Comparison of ENCODE assay signal across 8 mouse cellular contexts in genomic region chr11:75620136-75620780, GRCm38 (mm10). TPM values are rescaled to one million over a fixed set of nuclear protein-coding genes. Genes with fewer than 3 reads are reported as not detected.
A peak's percentile ranks its signal among the peaks of the same experiment; 100 is the strongest.
DNase-seq lines count a peak whose midpoint lies in the region; ATAC-seq and TF ChIP-seq lines count a peak whose summit lies in the region.

No protein-coding gene starts in this region.

- H3K4me1 ChIP-seq in lung, embryonic 14.5 days (ENCODE audit: insufficient read depth): no peaks in the 10 kb centered on the region; the same call in 1 of the 2 replicates
- peaks cover 27% of the 10 kb centered on the region for H3K4me1 ChIP-seq in lung, adult 2 months (ENCODE audit: control insufficient read depth, insufficient read depth, low read length)

- 70% methylated on average over 12 of the region's 12 CpGs for WGBS in lung, embryonic 14.5 days
- 36% methylated on average over 12 of the region's 12 CpGs for WGBS in lung, adult 2 months

- TF ChIP-seq CTCF in lung, embryonic 14.5 days (IDR thresholded peaks at IDR 0.05; ENCODE audit: low read depth): no peak
- TF ChIP-seq CTCF in lung, adult 2 months (IDR thresholded peaks at IDR 0.05; ENCODE audit: insufficient read depth, low read length): no peak

- DNase-seq in lung, embryonic 14.5 days: peak; percentile 41
- DNase-seq in lung, adult 2 months: no peak
- peak; percentile 61 for DNase-seq in cerebellum, adult 11 months
- DNase-seq in heart, adult 9 months (ENCODE audit: low spot score in 2 of 2): peak; percentile 61 to 76
- DNase-seq in right cerebral cortex, postnatal 25 days: peak; percentile 44
- no peak for DNase-seq in liver
- no peak for DNase-seq in kidney, postnatal 4 days
- no peak for DNase-seq in kidney, adult 18-20 months

- TF ChIP-seq POLR2A in lung, adult 2 months (IDR thresholded peaks at IDR 0.05; ENCODE audit: borderline replicate concordance, extremely low read depth, low read depth, low read length): no peak

- H3K9ac ChIP-seq in lung, embryonic 14.5 days: no peak overlapping the region

- no peak overlapping the region for H3K4me2 ChIP-seq in lung, embryonic 14.5 days

- H3K4me3 ChIP-seq in lung, embryonic 14.5 days (ENCODE audit: low read depth, low read length): no peak overlapping the region
- H3K4me3 ChIP-seq in lung, adult 2 months (replicated peaks; ENCODE audit: extremely low read depth, low read depth, low read length): no peak overlapping the region

- no peaks in the 10 kb centered on the region for H3K9me3 ChIP-seq in lung, embryonic 14.5 days (ENCODE audit: low read depth, low read length)

- H3K27me3 ChIP-seq in lung, embryonic 14.5 days (ENCODE audit: insufficient read depth, low read length): no peaks in the 10 kb centered on the region

- peak overlapping the region; percentile 78 for H3K27ac ChIP-seq in lung, embryonic 14.5 days (ENCODE audit: low read depth)

- ATAC-seq in lung, embryonic 14.5 days (ENCODE audit: insufficient read depth): no peak

- peaks cover 69% of the 10 kb centered on the region for H3K36me3 ChIP-seq in lung, embryonic 14.5 days (ENCODE audit: insufficient read depth)

RNA-seq across cellular contexts. Expression of gene Inpp5k, which starts 10.5 kb away (rescaled TPM):
- polyA plus RNA-seq in lung, embryonic 14.5 days (2014; fragmentation: Nextera tagmentation; extraction: Ambion mirVana): 23.1 and 24.9 TPM in 2 replicates
- 96.6 and 130 TPM in 2 replicates for polyA plus RNA-seq in lung, adult 2 months (2012; rRNA removed)

RNA-seq across cellular contexts. Expression of gene Myo1c, which starts 30.0 kb away (rescaled TPM):
- 52.3 and 56.5 TPM in 2 replicates for polyA plus RNA-seq in lung, embryonic 14.5 days (2014; fragmentation: Nextera tagmentation; extraction: Ambion mirVana)
- 216 and 256 TPM in 2 replicates for polyA plus RNA-seq in lung, adult 2 months (2012; rRNA removed)

RNA-seq across cellular contexts. Expression of gene Pitpna, which starts 32.4 kb away (rescaled TPM):
- 84.7 and 89.6 TPM in 2 replicates for polyA plus RNA-seq in lung, embryonic 14.5 days (2014; fragmentation: Nextera tagmentation; extraction: Ambion mirVana)
- 56.1 and 70.4 TPM in 2 replicates for polyA plus RNA-seq in lung, adult 2 months (2012; rRNA removed)

RNA-seq across cellular contexts. Expression of gene Crk, which starts 58.8 kb away (rescaled TPM):
- 109 and 116 TPM in 2 replicates for polyA plus RNA-seq in lung, embryonic 14.5 days (2014; fragmentation: Nextera tagmentation; extraction: Ambion mirVana)
- 49.5 and 140 TPM in 2 replicates for polyA plus RNA-seq in lung, adult 2 months (2012; rRNA removed)

Comparison
In these comparisons a context has a peak if more than half of its experiments do, and no peak if none do; other contexts are left out.
1. DNase-seq: peak in lung, embryonic 14.5 days (single experiment), cerebellum, adult 11 months (single experiment), heart, adult 9 months (2 of 2) and right cerebral cortex, postnatal 25 days (single experiment); none in lung, adult 2 months (single experiment), liver (single experiment), kidney, postnatal 4 days (0 of 2) and kidney, adult 18-20 months (single experiment).